Mouse (Mus musculus) kidney, embryonic 14.5 days (tissue): ENCODE measurements around the gene Msl2. TPM values are rescaled to one million over a fixed set of nuclear protein-coding genes. Genes with fewer than 3 reads are reported as not detected.

Experiments
- polyA plus RNA-seq: library from polyadenylated mRNA; unstranded; fragments of >200 nt; fragmentation: Nextera tagmentation; extraction: Ambion mirVana; gene quantifications from 2 replicates; pipeline ENCODE4 v1.2.1, GENCODE M21; 2014

Gene Msl2
- polyA plus RNA-seq, 1 experiment from 2014 or later: 9.7 TPM

Other genes with a start within 250 kb of the Msl2 start
- gene Pccb, start 39.2 kb upstream of the Msl2 start, polyA plus RNA-seq: 19.2 and 21.0 TPM in 2 replicates
- gene Ppp2r3a, start 177.7 kb downstream of the Msl2 start, polyA plus RNA-seq: 15.3 and 23.5 TPM in 2 replicates